Mouse (Mus musculus): Measurements from ENCODE around the gene Gm17364. TPM values are rescaled to one million over a fixed set of nuclear protein-coding genes. Genes with fewer than 3 reads are reported as not detected.

Gm17364 gene
- polyA plus RNA-seq, 1 experiment from 2014 or later, result not detected

- H3K4me2 ChIP-seq (replicated peaks; ENCODE audit: low read depth), result peak overlapping the region; percentile 80
- TF ChIP-seq CTCF (IDR thresholded peaks at IDR 0.05; ENCODE audit: low read depth) (no peak), EP300 (optimal IDR thresholded peaks at IDR 0.05) (no peak)
- peak overlapping the region; percentile 83 for H3K4me3 ChIP-seq (ENCODE audit: low read depth, low read length)
- ATAC-seq (ENCODE audit: low FRiP score, low TSS enrichment) (no peak), DNase-seq (ENCODE audit: low spot score) (no peak)
- H3K36me3 ChIP-seq (ENCODE audit: control insufficient read depth, insufficient read depth, low read length), result no peaks in the 10 kb centered on the region
- no peaks in the 10 kb centered on the region for H3K27me3 ChIP-seq (ENCODE audit: control insufficient read depth, insufficient read depth, low read length)
- H3K9ac ChIP-seq (ENCODE audit: low read length), result peak overlapping the region; percentile 90
- no peaks in the 10 kb centered on the region for H3K4me1 ChIP-seq (replicated peaks; ENCODE audit: control insufficient read depth, insufficient read depth)
- WGBS, result 2% methylated on average over 27 of the region's 27 CpGs
- no peaks in the 10 kb centered on the region for H3K9me3 ChIP-seq (ENCODE audit: control insufficient read depth, low read length)
- H3K27ac ChIP-seq (replicated peaks), result peak overlapping the region; percentile 93
Measured at GRCm38 (mm10) chr13:41250318-41250981, 23.3 kb downstream of the Gm17364 start.

- Histone ChIP-seq H3K4me1 (replicated peaks; ENCODE audit: control insufficient read depth, insufficient read depth) (no peaks in the 10 kb centered on the region), H3K9me3 (ENCODE audit: control insufficient read depth, low read length) (no peaks in the 10 kb centered on the region), H3K4me2 (replicated peaks; ENCODE audit: low read depth) (peak within 1 kb of the TSS; percentile 80), H3K36me3 (ENCODE audit: control insufficient read depth, insufficient read depth, low read length) (no peaks in the 10 kb centered on the region), H3K4me3 (ENCODE audit: low read depth, low read length) (peak within 1 kb of the TSS; percentile 83), H3K27me3 (ENCODE audit: control insufficient read depth, insufficient read depth, low read length) (no peaks in the 10 kb centered on the region), H3K27ac (replicated peaks) (peak within 1 kb of the TSS; percentile 93), H3K9ac (ENCODE audit: low read length) (peak within 1 kb of the TSS; percentile 90)
- WGBS, result 0% methylated on average over 59 of the region's 78 CpGs
- peak; percentile 95 for DNase-seq (ENCODE audit: low spot score)
- peak; percentile 94 for ATAC-seq (ENCODE audit: low FRiP score, low TSS enrichment)
- peak; percentile 47 for TF ChIP-seq CTCF (IDR thresholded peaks at IDR 0.05; ENCODE audit: low read depth)
- TF ChIP-seq EP300 (optimal IDR thresholded peaks at IDR 0.05), result no peak
Measured at GRCm38 (mm10) chr13:41249538-41250317, 24.0 kb downstream of the Gm17364 start, which contains the start of gene Smim13. TSS of gene Smim13 (plus strand) at chr13:41249844.

- TF ChIP-seq CTCF (IDR thresholded peaks at IDR 0.05; ENCODE audit: low read depth) (no peak), EP300 (optimal IDR thresholded peaks at IDR 0.05) (no peak)
- Histone ChIP-seq H3K4me2 (replicated peaks; ENCODE audit: low read depth) (peak overlapping the region; percentile 80), H3K36me3 (ENCODE audit: control insufficient read depth, insufficient read depth, low read length) (no peaks in the 10 kb centered on the region), H3K4me3 (ENCODE audit: low read depth, low read length) (peak overlapping the region; percentile 83), H3K27ac (replicated peaks) (peak overlapping the region; percentile 93), H3K27me3 (ENCODE audit: control insufficient read depth, insufficient read depth, low read length) (no peaks in the 10 kb centered on the region), H3K4me1 (replicated peaks; ENCODE audit: control insufficient read depth, insufficient read depth) (no peaks in the 10 kb centered on the region), H3K9ac (ENCODE audit: low read length) (peak overlapping the region; percentile 90), H3K9me3 (ENCODE audit: control insufficient read depth, low read length) (no peaks in the 10 kb centered on the region)
- ATAC-seq (ENCODE audit: low FRiP score, low TSS enrichment), result peak; percentile 16
- no peak for DNase-seq (ENCODE audit: low spot score)
- WGBS, result 32% methylated on average over 12 of the region's 12 CpGs
Measured at GRCm38 (mm10) chr13:41248751-41249520, 24.8 kb downstream of the Gm17364 start.

- ATAC-seq (ENCODE audit: low FRiP score, low TSS enrichment) (no peak), DNase-seq (ENCODE audit: low spot score) (no peak)
- H3K4me3 ChIP-seq (ENCODE audit: low read depth, low read length), result no peak overlapping the region
- H3K27me3 ChIP-seq (ENCODE audit: control insufficient read depth, insufficient read depth, low read length), result no peaks in the 10 kb centered on the region
- H3K4me2 ChIP-seq (replicated peaks; ENCODE audit: low read depth), result no peak overlapping the region
- 51% methylated on average over 6 of the region's 6 CpGs for WGBS
- peak; percentile 17; the same call in 1 of the 2 replicates for TF ChIP-seq CTCF (IDR thresholded peaks at IDR 0.05; ENCODE audit: low read depth)
- TF ChIP-seq EP300 (optimal IDR thresholded peaks at IDR 0.05), result no peak
- no peak overlapping the region for H3K9ac ChIP-seq (ENCODE audit: low read length)
- no peak overlapping the region for H3K27ac ChIP-seq (replicated peaks)
- H3K9me3 ChIP-seq (ENCODE audit: control insufficient read depth, low read length), result peaks cover 2% of the 10 kb centered on the region; the same call in 1 of the 2 replicates
- no peaks in the 10 kb centered on the region for H3K4me1 ChIP-seq (replicated peaks; ENCODE audit: control insufficient read depth, insufficient read depth)
- no peaks in the 10 kb centered on the region for H3K36me3 ChIP-seq (ENCODE audit: control insufficient read depth, insufficient read depth, low read length)
Measured at GRCm38 (mm10) chr13:41244306-41244830, 29.4 kb downstream of the Gm17364 start.

GRCm38 (mm10) chr13:41241557-41241956 is 32.2 kb downstream of the Gm17364 start:
- 53% methylated on average over 2 of the region's 2 CpGs for WGBS
- no peak for ATAC-seq (ENCODE audit: low FRiP score, low TSS enrichment)

More at GRCm38 (mm10) chr13:41241557-41241956, 32.2 kb downstream of the Gm17364 start:
- Histone ChIP-seq H3K4me2 (replicated peaks; ENCODE audit: low read depth) (no peak overlapping the region), H3K4me3 (ENCODE audit: low read depth, low read length) (no peak overlapping the region), H3K4me1 (replicated peaks; ENCODE audit: control insufficient read depth, insufficient read depth) (no peaks in the 10 kb centered on the region), H3K36me3 (ENCODE audit: control insufficient read depth, insufficient read depth, low read length) (no peaks in the 10 kb centered on the region), H3K27ac (replicated peaks) (no peak overlapping the region), H3K9me3 (ENCODE audit: control insufficient read depth, low read length) (peaks cover 2% of the 10 kb centered on the region; the same call in 1 of the 2 replicates), H3K9ac (ENCODE audit: low read length) (no peak overlapping the region), H3K27me3 (ENCODE audit: control insufficient read depth, insufficient read depth, low read length) (no peaks in the 10 kb centered on the region)
- no peak for TF ChIP-seq CTCF (IDR thresholded peaks at IDR 0.05; ENCODE audit: low read depth)
- DNase-seq (ENCODE audit: low spot score), result no peak

All from stomach, postnatal 0 days (tissue).